Mouse (Mus musculus): Measurements from ENCODE around the gene Clic6.

GRCm38 (mm10) chr16:92519820-92520492 is 34.4 kb downstream of the Clic6 start:
- TF ChIP-seq GATA1 (IDR thresholded peaks at IDR 0.05; ENCODE audit: low read length) (no peak), TAL1 (IDR thresholded peaks at IDR 0.05; ENCODE audit: low read length) (no peak)
